Mouse (Mus musculus) testis, adult 2 months (tissue): ENCODE data around the gene Fam83g. TPM values are rescaled to one million over a fixed set of nuclear protein-coding genes. Genes with fewer than 3 reads are reported as not detected.

Experiments
- H3K27ac ChIP-seq: fragments of 200-500 bp; 2 replicates; pipeline ENCODE4 v1.5.1; 2012; ENCODE audit warnings: low read depth, low read length; ENCODE audit not compliant: control insufficient read depth, insufficient read depth
- H3K27me3 ChIP-seq: fragments of 200-500 bp; 2 replicates; pipeline ENCODE4 v1.6.1; 2012; ENCODE audit warnings: mild to moderate bottlenecking, low read length, moderate library complexity; ENCODE audit not compliant: control insufficient read depth, insufficient read depth
- H3K36me3 ChIP-seq: fragments of 200-500 bp; 2 replicates; pipeline ENCODE4 v1.6.1; 2012; ENCODE audit warnings: mild to moderate bottlenecking, low read length; ENCODE audit not compliant: control insufficient read depth, insufficient read depth
- H3K4me1 ChIP-seq: fragments of 200-500 bp; 2 replicates; pipeline ENCODE4 v1.6.1; 2012; ENCODE audit warnings: low read length; ENCODE audit not compliant: control insufficient read depth, insufficient read depth
- H3K4me3 ChIP-seq: fragments of 200-500 bp; 2 replicates; pipeline ENCODE4 v1.5.1; 2012; ENCODE audit warnings: low read depth, mild to moderate bottlenecking, low read length, moderate library complexity, mixed read lengths; ENCODE audit not compliant: control insufficient read depth
- CTCF ChIP-seq: fragments of 200-500 bp; IDR thresholded peaks from 2 replicates; pipeline ENCODE4 v1.5.1; 2012; ENCODE audit warnings: low read depth, mild to moderate bottlenecking, inconsistent platforms, low read length, moderate library complexity; ENCODE audit not compliant: control insufficient read depth, insufficient read depth, insufficient replicate concordance
- POLR2A ChIP-seq: fragments of 200-500 bp; IDR thresholded peaks from 2 replicates; pipeline ENCODE4 v1.6.1; 2012; ENCODE audit warnings: low read depth, mild to moderate bottlenecking, inconsistent platforms, low read length, moderate library complexity; ENCODE audit not compliant: control insufficient read depth
- polyA plus RNA-seq: library from polyadenylated mRNA; depleted of rRNA; stranded (reverse); fragments of >200 nt; gene quantifications from 2 replicates; pipeline ENCODE4 v1.2.3, GENCODE M21; 2012

Gene Fam83g
- polyA plus RNA-seq, 1 experiment: 1.3 TPM

DNA sequence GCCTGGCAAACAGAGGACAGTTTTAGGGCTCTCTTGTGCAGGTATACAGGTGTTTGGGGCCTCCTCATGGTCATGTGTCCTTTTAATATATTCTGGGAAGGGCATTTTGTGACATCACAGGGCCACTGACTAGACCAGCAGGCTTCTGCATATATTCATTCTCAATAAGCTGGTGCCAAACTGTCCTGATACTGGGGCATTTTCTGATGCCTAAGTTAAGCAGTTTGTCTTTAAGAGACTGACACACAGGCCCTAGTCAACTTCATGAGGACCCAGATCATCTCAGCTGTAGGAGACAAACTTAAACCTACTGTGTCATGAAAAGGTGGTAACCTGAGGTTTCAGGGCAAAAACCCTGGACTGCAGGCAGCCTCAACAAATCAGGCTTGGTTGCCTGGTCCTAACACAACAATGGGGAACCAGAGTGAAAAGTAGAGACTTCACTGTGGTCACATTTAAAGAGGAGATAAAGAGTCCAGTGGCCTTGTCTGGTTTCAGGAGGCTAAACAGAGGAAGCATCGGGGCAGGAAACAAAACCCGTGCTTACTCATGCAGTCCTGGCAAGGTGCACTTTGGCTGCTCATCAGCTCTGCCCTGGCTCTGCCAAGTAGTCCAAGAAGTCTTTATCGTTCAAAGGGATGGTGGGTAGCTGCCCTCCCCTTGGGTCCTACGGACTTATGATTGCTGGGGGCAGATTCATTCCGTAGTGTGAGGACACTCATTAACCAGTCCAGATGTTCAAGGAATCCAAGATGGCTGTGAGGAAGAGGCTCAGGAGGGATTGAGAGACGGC, 35.7 kb upstream of the Fam83g start:
- TF ChIP-seq CTCF: no peak
- no peak for TF ChIP-seq POLR2A
- Histone ChIP-seq H3K27me3 (no peaks in the 10 kb centered on the region), H3K36me3 (no peaks in the 10 kb centered on the region), H3K27ac (no peak overlapping the region), H3K4me3 (no peak overlapping the region), H3K4me1 (peaks cover 11% of the 10 kb centered on the region)

DNA sequence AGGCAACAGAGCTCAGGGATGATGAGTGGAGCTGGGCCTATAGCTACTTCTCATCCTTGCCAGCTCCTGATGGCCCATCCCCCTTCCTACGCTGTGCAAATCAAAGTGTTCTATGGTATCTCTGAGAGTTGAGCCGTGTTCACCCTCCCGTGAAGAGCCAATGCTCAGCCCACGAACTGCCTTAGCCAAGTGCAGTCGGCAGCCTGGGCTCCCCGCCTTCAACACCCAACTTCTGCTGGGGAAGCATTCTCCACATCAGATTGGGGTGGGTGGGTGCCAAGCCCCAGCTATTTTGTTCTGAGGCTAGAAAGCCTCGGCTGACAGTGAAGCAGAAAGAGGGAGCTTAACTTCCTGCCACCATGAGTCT, 35.2 kb upstream of the Fam83g start:
- peaks cover 11% of the 10 kb centered on the region for H3K4me1 ChIP-seq
- no peaks in the 10 kb centered on the region for H3K27me3 ChIP-seq
- no peaks in the 10 kb centered on the region for H3K36me3 ChIP-seq
- no peak overlapping the region for H3K4me3 ChIP-seq
- TF ChIP-seq CTCF (no peak), POLR2A (no peak)
- H3K27ac ChIP-seq: no peak overlapping the region

DNA sequence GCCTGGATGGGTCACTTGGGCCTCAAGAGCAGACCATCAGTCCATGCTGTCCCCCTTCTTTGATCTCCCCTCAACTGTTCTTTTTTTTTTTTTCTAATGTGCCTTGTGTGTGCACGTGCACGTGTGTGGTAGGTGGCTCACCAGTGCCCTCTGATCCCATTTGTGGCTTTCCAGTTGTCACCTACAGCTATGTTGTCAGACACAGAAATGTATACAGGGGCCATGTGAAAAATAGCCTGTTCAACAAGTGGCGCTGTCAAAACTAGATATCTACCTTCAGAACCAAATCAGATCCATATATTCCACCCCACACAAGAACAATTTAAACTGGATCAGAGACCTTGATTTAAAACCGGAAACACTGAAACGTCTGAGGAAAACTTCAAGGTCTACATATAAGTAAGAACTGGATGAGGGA, 34.7 kb upstream of the Fam83g start:
- H3K36me3 ChIP-seq: no peaks in the 10 kb centered on the region
- H3K27me3 ChIP-seq: no peaks in the 10 kb centered on the region
- no peak overlapping the region for H3K27ac ChIP-seq
- H3K4me3 ChIP-seq: no peak overlapping the region
- TF ChIP-seq CTCF (no peak), POLR2A (no peak)
- peaks cover 10% of the 10 kb centered on the region for H3K4me1 ChIP-seq

DNA sequence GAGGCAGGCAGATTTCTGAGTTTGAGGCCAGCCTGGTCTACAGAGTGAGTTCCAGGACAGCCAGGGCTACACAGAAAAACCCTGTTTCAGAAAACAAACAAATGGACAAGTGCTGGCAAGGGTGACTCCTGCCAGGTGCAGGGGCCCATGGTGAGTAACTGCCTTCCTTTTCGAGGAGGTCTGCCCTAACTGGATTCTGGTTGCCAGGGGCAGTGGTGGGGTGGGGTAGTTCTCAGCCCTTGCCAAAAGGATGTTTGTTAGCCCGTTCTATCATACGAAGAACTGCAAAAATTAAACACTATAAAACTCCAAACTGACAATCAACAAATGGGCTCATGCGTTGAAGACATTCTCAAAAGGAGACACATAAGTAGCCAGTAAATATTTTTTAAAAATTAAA, 34.3 kb upstream of the Fam83g start:
- TF ChIP-seq CTCF (no peak), POLR2A (no peak)
- H3K27me3 ChIP-seq: no peaks in the 10 kb centered on the region
- H3K4me3 ChIP-seq: no peak overlapping the region
- H3K36me3 ChIP-seq: no peaks in the 10 kb centered on the region
- H3K27ac ChIP-seq: no peak overlapping the region
- H3K4me1 ChIP-seq: peaks cover 6% of the 10 kb centered on the region

DNA sequence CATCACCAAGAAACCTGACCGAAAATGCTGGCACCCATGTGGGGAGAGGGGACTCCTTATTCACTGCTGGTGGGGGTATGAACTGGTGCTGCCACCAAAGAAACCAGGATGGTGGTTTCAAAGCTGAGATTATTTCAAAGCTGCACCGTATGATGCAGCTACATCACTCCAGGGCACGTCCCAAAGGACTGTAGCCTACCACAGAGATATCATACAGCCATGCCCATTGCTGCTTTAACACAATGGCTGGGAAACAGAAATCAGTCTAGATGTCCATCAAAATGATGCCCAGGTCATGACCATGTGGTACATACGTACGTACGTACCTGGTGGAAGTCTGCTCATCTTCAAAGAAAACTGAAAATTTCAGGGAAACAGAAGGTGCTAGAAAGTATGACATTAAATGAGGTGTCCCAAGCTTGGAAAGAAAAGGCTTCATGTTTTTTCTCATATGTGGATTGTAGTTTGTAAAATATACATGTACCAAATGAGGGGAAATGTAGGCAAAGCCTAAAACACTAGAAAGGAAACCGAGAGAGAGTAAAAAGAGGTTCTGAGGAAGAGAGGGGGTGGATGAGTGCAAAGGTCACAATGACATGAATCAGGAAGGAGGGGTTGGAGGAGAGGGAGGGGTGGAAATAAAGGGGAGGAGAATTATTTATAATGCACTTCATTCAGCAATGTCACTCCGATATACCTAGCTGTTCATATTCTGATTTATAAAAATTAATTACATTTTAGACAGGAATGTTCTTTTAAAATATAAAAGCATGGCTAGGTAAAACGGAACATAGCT, 33.2 kb upstream of the Fam83g start:
- TF ChIP-seq POLR2A (no peak), CTCF (no peak)
- Histone ChIP-seq H3K27ac (no peak overlapping the region), H3K4me1 (peaks cover under 1% of the 10 kb centered on the region; the same call in 1 of the 2 replicates), H3K4me3 (no peak overlapping the region), H3K27me3 (no peaks in the 10 kb centered on the region), H3K36me3 (no peaks in the 10 kb centered on the region)

DNA sequence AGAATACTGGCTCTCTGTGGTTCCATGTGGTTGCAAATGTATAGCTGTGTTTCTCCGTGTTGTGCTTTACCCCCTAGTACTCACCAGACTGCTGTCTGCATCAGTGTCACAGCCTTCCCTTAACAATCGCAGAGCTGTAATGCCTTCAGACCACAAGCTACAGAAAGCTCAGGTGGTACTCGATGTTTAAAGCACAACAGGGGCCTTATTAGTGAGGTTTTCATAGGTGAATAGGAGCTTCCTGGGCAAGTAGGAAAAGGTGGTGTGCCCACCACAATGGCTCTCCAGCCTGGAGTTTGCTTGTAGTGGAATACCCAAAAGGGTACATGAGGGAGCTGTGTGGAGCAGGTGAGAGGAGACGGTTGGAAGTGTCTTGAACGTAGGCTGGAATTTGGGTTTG, 31.7 kb upstream of the Fam83g start:
- Histone ChIP-seq H3K4me1 (no peaks in the 10 kb centered on the region), H3K27me3 (no peaks in the 10 kb centered on the region), H3K4me3 (no peak overlapping the region), H3K36me3 (no peaks in the 10 kb centered on the region), H3K27ac (no peak overlapping the region)
- no peak for TF ChIP-seq POLR2A
- TF ChIP-seq CTCF: no peak

DNA sequence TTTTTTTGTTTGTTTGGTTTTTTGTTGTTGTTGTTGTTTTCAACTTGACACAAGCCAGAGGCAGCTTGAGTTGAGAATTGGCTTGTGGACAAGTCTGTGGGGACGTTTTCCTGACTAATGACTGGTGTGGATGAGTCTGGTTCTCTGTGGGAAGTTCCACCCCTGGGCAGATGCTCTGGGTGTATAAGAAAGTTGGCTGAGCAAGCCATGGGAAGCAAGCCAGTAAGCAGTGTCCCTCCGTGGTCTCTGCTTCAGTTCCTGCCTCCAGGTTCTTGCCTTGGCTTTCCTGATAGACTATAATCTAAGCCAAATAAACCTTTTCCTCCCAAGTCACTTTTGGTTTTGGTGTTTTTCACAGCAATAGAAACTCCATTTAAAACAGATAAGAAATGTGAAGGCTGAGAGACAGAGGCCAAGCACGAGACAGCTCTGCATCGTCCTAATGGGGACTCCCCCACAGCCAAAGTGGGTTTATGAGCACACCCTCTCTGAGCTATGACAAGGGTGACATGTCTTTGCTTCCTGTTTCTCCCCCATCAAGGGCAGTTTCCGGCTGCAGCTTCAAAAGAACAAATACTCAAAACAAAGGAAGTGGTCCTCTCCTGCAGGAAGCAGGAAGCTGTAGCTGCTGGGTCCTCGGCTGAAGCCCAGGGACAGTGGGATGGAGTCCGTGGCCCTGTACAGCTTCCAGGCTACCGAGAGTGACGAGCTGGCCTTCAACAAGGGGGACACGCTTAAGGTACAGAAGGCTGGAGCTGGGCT, 31.0 kb upstream of the Fam83g start, which contains the start of gene Grap:
Gene Grap (plus strand): TSS at position 580 of the 762 bp plus-strand sequence.
- H3K36me3 ChIP-seq: no peaks in the 10 kb centered on the region
- H3K27me3 ChIP-seq: no peaks in the 10 kb centered on the region
- TF ChIP-seq POLR2A (no peak), CTCF (no peak)
- H3K27ac ChIP-seq: no peak within 1 kb of the TSS
- no peak within 1 kb of the TSS for H3K4me3 ChIP-seq
- H3K4me1 ChIP-seq: no peaks in the 10 kb centered on the region
